Mouse (Mus musculus) lung, postnatal 10 days (tissue): Measurements from ENCODE around the gene Mgat4a.

Experiments
- DNase-seq: peaks from one replicate; pipeline ENCODE4 v3.0.0; 2021

Mgat4a gene

DNA sequence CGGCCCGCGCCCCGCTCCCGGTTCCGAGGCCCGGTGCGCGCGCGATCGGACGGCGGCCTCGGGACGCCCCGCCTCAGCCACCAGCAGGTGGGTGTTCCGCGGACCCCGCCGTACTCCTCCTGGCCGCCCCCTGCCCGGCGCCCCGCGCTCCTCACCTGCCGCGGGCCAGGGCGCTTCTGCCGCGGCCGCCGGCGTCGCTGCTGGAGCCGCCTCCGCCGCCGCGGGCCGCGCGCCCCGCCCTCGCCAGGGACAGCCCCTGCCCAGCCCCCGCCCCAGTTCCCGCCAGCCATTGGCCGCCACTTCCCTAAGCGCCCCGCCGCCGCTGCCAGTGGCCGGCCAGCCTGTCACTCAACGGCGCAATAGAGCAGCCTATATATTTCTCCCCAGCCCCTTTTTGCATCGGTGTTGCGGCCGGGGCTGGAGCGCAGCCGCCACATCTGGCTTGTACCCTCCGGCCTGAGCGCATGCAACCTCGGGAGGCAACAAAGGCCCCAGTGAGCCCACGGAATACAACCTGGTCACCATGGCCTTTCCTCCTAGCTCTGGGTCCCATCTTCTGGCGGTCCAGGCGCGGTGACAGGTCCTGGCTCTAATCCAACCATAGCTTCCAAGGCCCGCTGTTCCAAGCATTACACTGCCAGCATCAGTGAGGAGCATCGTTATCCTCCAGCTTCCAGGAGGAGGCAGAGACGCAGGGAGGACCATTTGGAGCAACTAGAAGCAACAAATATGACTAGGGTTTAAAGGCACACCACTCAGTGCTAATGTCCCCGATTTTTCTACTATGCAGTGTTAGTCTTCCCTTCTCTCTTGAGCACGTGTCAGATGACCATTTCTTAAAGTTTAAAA, at the start of gene Mgat4a:
Mgat4a (minus strand) TSS at position 207 of the 849 bp plus-strand sequence.
- peak; percentile 90 for DNase-seq

DNA sequence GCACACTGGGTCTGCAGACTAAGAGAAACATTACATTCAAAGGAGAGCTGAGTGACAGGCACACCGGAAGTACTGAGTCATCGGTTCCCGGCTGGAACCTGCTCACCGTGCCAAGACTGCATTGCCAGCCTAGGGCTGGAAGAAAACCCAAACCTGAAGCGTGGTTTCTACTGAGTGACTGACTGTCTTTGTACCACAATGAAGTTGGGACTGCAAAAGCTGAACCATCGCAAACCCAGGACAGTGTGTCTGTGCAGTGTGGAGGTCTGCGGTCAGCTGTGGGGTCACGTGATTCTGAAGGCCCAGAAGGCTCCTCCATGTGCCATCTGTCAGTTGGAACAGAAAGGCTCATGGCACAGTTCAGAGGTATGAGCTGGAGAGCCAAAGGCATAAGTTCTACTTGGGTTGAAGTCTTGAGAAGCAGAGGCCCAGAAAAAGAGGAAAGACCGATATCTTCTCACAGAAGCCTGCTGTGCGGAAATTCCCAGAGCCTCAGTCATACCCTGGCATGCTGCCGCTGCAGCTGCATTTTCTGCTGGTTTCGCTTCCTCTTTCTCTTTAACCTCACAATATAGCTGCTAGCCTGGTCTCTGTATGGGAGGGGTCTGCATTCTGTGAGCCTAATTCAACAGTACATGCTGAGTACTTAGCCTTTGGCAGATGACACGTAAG, 45.1 kb upstream of the Mgat4a start:
- DNase-seq = peak; percentile 43

DNA sequence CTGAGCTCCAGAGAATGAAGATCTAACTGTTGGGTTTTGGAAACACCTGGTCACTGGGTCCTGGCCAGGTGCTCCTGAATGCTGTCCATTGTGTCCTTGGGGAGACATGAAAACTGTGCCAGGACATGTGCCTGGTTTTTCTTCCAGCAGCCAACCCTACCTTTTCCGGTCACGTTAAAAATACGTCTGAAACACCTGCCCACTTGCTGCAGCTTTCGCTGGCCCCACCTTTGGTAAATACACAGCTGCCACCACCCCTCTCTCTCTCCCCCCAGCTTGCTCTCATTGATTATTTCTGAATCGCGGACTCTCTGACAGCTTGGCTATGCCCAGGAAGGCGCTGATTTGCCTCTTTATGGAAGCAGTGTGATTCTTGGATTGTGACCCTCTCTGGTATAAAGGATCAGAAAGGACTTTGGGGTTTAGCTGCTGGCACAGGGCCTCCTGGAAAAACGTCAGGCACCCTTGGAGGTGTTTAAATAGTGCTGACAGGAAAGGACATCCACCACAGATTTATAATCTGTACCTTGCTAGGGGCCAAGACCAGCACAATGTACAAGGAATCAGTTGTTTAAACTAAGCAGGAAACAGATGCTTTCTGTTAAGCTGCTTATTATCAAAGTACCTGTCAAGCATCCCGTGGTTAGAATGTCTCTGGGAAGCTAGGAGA, 43.1 kb upstream of the Mgat4a start:
- DNase-seq = no peak

DNA sequence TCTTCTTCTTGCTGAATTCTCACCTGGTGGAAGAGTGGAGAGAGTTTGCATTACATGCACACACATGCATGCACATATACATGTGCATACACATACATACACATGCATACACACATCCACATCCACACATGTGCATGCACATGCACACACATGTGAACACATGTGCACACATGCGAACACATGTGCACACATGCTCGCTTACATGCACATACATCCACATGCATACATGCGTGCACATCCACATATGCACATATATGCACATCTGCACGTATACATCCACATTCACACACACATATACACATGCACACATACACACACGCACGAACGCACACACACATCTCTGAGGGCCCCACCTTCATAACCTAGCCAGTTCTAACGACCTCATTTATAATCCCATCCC, 42.4 kb upstream of the Mgat4a start:
- no peak for DNase-seq

DNA sequence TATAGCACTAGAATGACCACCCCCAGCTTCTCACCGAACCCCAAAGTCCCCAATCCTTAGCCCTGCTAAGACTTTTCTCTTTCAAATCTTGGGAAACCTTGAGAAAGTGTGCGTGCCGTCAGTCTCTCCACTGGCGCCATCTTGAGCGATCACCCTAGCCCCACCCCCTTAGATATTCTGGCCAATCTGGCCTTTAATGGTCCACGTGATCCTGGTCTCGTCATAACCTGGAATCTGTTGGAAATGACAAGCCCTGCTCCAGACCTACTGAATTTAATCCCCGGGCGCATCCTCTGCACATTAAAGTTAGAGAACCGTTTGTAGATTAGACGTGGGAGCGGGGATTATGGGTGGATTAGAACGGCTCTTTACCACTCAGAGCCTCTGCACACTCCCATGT, 38.9 kb upstream of the Mgat4a start:
- DNase-seq = no peak

DNA sequence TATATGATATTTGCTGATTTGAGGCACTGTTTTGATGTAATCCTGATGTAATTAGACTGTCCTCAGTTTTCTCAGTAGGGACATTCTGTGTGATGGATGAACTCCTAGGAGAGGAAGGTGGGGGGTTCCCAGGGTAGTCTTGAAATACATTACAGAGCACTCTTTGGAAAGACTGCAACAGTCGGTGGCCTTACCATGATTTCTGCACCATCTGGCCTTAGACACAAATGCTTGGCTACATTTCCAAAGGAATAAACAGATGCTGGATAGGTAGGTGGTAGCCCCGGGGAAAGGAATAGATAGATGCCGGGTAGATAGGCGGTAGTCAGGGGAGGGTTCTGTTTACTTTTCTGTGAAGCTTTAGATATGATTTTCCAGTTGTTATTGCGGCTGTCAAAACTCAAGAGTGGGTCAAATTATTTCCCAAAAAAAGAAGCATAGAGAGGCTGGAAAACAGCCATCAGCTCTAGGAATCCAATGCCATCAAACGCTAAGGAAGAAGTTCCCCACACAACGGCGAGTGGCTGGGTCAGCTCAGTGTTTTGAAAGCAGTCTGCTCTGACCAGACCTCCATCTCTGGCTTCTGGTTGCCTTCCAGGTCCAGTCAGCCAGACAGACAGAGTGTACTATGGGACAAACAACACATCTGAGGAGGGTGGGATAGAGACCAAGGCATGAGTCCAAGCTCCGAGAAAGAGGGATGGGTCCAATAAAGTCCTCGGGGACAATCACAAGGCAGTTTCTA, 31.9 kb upstream of the Mgat4a start:
- DNase-seq = no peak

DNA sequence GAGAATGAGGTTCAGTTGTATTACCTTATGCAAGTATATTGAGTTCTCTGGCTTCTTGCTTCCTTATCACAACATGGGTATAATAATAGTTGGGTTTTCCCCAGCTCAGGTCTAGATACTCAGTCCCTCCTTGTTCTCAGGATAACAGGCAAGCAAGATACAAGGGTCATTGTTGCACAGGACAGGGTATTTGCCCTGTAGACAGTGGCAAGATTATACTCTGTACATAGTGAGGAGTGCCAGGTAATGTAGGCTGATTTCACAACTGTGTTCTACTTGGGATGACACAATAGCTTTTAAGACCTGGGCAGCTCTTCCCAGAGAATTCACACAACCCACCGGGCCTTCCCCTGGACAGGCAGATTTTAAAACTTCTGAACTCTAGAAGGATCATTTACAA, 27.6 kb upstream of the Mgat4a start:
- DNase-seq = no peak

DNA sequence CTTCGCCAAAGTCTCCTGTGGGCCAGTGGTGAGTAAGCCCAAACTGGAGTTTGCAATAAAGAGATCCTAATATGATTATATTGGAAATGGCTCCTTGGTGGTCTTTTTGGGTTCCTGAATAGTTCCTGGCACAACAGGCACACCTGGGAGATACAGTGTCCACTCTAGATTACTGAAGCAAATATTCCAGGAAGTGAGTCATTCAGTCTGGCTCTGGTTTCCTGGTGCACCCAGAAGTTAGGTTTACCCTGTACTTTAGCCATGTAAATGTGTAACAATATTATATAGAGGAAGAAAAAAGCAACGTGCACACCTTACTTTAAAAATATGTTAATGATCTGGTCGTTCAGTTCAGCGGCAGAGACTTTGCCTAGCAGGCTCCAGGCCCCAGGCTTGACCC, 25.9 kb upstream of the Mgat4a start:
- DNase-seq = no peak

DNA sequence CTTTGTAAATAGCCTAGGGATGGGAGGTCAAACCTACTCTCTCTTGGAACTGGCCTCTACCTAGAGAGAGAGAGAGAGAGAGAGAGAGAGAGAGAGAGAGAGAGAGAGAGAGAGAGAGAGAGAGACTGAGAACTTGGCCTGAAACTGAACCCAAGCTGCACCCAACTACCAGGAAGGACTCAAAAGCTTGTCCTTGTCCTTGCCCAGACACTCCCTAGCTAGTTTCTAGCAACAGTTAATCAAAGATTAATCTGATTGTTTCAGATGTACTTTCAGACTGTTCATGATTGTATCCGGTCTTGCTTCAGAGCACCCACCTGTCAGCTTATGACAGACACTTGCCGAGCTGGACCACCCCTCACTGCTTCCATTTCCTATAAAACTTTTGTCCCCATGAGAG, 25.5 kb upstream of the Mgat4a start:
- DNase-seq = no peak

DNA sequence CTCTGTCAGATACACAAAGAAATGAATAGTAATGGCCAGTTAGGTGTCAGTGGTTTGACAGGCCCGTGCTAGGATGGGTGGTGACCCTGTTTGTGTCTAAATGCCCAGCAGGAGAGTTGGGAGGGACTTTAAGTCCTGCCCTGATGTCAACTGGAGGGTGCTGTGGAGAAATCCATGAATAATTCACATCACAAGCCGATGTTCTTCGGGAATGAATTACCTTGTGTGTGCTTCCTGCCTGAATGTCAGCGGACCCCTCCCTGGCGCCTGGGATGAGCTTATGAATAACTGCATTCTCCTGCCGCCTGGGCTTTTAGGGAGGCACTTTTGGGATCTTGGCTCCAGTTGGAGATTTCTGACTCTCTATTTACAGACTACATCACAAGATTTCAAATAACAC, 24.6 kb upstream of the Mgat4a start:
- no peak for DNase-seq

DNA sequence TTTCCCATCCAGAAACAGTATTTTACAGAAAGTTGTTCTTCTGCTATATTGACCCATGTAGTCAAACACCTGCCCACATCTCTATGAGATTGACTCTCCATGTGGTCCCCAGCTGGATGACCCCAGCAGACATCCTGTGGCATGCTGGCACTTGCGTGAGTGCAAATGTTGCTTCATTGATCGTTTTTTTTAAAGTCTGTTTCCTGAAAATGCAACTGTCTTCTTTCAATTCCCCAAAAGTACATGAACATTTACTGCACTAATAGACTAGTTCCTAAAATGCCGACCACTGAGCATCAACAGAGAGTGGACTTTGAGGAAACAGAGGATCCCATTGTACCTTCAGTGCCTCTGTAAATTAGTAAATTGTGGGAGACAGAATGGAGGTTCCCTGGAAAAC, 21.1 kb upstream of the Mgat4a start:
- no peak for DNase-seq

DNA sequence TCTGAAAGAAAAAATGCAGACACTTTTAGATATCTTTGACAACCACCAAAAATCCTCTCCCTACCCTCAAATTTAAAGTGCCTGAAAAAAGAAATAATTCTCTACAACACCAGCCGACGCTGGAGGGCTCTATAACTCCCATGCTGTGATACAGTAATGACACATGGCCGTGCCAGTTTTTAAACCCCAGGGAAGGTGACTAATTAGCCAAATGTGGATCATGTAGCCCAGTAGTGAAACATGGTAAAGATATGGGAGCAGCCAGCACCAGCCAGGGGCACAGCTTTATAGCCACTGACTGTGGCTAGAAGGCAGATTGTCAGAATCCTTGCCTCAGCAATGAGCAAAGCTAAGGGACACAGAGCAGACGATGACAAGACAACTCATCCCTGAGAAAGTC, 19.5 kb upstream of the Mgat4a start:
- DNase-seq = no peak

DNA sequence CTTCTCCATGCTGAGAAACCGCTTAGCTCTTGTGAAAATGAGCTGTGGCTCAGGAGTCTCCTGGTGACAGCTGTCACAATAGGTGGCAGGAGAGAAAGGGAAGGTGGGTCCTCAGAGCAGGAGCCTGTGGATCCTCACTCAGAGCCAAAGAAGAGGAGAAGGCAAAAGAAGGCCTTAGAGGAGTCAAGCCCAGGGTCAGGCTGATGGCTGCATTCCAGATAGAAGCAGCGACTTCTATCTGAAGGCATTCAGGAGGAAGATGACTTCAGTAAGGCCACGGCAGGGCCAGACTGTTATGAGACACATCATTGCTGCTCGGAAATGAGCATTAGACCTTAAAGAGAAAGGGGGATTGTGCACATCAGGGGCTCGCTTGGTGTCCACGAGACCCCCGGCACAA, 11.2 kb upstream of the Mgat4a start:
- no peak for DNase-seq

DNA sequence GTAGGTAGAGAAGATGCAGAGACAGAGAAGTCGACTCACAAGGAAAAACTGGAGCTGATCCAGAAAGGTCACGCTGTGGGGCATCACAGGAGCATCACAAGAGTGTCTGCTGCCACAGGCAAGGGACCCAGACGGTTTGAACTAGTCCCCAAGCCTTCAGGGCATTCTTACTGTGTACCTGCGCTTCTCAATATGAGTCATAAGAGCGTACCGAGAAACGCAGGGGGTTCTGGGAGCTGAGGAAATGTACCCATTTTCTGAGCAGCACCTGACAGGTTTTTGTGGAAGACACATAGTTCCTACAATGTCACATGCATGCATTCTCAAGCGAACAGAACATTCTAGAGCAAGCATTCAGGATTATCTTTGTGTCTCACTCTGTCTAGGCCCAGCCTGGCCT, 8.7 kb upstream of the Mgat4a start:
- no peak for DNase-seq

DNA sequence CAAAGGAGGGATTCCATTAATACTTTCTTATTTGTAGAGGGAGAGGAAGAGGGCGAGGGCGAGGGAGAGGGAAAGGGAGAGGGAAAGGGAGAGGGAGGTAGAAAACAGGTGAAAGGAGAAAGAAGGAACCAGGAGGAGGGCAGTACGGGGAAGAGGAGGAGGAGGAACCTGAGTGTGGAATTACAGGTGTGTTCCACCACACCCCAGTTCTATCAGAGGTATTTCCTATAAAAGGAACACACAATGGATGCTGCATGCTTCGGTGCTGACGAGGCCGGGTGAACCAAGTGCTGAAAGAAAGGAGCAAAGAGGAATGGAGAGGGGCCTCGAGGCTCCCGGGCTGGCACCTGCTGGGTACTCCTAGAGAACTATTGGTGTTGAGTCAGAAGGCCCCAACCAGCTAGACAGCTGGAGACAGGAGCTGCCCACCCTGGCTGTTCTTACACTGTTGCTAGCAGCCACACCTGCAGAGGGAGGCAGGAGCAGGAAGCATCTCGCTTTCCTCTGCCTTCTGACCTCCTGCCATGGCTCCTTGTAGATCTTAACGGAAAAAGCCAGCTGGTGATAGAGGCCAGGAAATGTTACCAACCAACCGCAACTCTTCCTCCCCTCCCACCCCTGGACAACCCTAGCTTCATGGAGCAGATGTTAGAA, 5.7 kb upstream of the Mgat4a start:
- DNase-seq = no peak

DNA sequence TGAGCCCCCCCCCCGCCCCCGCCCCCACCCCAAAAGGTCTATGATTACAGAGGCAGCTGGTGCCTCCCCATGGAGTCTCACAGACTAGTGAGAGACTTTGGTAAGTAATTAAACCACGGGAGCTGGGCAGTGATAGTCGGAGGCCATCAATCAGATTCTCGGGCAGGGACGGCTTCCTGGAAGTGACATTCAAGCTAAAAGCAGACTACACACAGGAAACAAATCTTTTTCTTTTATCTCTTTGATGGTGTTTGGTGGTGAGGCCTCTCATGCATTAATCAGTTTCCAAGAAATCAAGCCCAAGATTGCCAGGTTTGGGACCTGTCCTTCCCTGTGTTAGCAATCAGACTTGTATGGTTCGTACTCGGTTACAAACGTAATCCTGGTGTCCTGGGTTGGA, 3.4 kb upstream of the Mgat4a start:
- no peak for DNase-seq

DNA sequence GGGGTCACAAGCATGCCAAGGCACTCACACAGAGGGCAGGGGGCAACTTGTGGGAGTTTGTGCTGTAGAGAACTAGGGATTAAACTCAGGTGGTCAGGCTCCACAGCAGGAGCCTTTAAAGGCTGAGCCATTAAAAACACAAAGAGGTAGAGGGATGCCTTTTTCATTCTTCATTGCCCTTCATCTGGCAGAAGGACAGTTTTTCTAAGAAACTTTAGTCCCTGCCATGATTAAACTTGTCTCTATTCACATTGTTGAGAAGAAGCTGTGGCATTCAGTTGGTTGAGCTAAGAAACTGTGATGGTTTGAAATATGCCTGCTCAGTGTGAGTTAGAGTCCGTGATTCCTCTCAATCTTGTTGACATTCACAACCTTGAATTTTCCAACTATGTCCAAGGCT, 2.2 kb upstream of the Mgat4a start:
- DNase-seq = no peak

DNA sequence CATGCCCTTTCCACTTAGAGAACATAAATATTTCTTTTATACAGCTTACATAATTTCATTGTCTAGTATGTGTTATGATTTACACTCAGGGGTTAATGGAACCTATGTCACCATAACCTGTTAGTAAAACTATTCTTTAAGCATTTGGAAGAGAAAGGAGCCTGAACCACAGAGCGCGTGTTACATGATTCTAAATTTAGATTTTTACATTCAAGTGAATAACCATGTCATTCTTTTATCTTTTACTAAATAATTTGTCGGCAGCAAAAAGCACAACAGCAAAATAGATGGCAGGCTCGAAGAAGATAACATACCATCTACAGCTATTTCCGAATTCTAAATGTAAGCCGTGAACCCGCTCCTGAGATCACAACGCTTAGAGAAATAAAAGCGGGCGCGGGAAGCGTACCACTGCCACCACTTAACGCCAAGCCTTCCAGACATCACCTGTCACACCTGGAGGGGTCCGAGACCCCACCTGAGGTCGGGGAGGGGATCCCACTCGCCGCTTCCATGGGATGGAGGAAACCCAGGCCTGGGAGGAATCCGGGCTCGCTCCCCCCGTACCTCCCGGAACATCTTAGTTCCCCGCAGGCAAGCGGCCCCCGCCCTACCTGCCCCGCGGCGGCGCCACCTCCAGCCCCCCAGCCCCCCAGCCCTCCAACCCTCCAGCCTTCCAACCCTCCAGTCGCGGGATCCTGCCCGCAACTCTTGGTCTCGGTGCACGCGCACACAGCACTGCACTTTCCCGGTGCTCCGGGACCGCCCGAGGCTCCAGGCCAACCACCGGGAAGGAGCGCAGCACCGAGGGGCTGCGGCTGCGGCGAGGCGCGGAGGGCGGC, 627 bp downstream of the Mgat4a start:
- DNase-seq = peak; percentile 21

DNA sequence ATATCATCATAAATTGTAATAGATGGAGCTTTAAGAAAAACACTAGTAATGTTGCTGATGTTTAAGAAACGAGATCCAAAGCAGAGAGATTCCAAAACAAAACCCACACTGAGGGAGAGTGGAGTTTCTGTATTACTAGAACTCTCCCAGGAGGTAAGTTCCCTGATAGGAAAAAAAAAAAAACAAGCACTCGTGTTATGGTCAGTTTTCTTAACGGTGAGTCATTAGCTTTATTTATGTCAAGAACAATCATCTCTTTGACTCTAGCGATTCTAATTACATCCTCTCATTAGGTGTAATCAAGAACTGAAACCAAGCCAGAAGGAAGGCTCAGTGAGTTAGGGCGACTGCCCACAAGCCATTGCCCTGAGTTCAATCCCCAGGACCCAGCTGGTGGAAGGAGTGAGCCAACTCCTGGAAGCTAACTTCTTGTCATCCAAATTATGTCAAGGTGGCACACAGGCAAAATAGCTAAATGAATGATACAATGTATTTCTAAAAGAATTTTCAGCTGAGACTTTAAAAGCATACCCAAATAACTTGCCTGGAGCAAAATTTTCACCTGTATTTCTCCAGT, 6.2 kb downstream of the Mgat4a start:
- no peak for DNase-seq

DNA sequence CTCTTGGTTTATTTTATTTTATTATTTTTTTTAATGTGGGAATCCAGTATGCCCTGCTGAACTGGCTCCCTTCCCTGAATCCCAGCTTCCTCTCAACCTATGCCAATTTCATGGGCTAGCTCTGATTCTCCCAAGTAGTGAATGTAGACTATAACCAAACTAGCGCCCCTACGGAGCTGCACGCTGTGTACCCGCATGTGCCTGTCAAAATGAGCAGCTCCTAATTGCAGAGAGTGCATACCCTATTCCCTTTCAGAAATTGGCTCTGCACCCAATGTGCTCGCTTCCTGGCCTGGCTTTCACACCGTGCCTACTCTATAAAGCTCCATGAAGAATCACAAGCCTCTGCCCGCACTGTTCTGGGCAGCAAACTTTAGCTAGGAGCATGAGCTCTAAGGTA, 7.6 kb downstream of the Mgat4a start:
- DNase-seq = no peak

DNA sequence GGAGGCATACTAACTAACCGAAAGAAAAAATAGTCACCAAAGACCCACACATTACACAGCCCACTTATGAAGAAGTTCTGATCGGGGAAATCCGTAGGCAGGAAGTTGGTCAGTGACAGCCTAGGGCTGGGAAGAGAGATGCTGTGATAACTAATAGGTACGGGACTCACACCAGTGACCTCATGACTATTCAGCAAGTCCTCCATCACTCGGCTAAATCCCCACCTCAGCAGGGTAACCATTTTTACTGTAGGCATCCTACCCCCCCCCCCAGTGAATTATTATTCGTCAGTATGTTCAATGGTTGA, 8.3 kb downstream of the Mgat4a start:
- no peak for DNase-seq
